Mouse (Mus musculus): Measurements from ENCODE around the gene Kmt5c. TPM values are rescaled to one million over a fixed set of nuclear protein-coding genes. Genes with fewer than 3 reads are reported as not detected.

The Kmt5c gene
- total RNA-seq (2014; fragmentation: Nextera tagmentation) (62.7 and 107 TPM in 2 replicates), total RNA-seq (2017) (58.5 and 74.7 TPM in 2 replicates)

GRCm38 (mm10) chr7:4739544-4740275 is at the start of gene Kmt5c:
Gene Kmt5c, plus strand, starts transcription at chr7:4740115.
- peak; percentile 82 for ATAC-seq (replicated peaks; ENCODE audit: poor library complexity, severe bottlenecking)

GRCm38 (mm10) chr7:4690387-4690786 is 49.5 kb upstream of the Kmt5c start, which contains the start of gene Brsk1:
Gene Brsk1, plus strand, starts transcription at chr7:4690604.
- ATAC-seq (replicated peaks; ENCODE audit: poor library complexity, severe bottlenecking): peak; percentile 37

- no peak for ATAC-seq (replicated peaks; ENCODE audit: poor library complexity, severe bottlenecking)
These were observed 48.8 kb upstream of the Kmt5c start for GRCm38 (mm10) chr7:4690951-4691653.

- no peak for ATAC-seq (replicated peaks; ENCODE audit: poor library complexity, severe bottlenecking)
These were observed 46.9 kb upstream of the Kmt5c start for GRCm38 (mm10) chr7:4693004-4693403.

- ATAC-seq (replicated peaks; ENCODE audit: poor library complexity, severe bottlenecking): no peak
These were observed 37.6 kb upstream of the Kmt5c start for GRCm38 (mm10) chr7:4702334-4702733.

- ATAC-seq (replicated peaks; ENCODE audit: poor library complexity, severe bottlenecking): no peak
These were observed 36.7 kb upstream of the Kmt5c start for GRCm38 (mm10) chr7:4703195-4703594.

- peak; percentile 65 for ATAC-seq (replicated peaks; ENCODE audit: poor library complexity, severe bottlenecking)
These were observed 34.8 kb upstream of the Kmt5c start for GRCm38 (mm10) chr7:4705098-4705497.

- no peak for ATAC-seq (replicated peaks; ENCODE audit: poor library complexity, severe bottlenecking)
These were observed 27.3 kb upstream of the Kmt5c start for GRCm38 (mm10) chr7:4712594-4712993.

- ATAC-seq (replicated peaks; ENCODE audit: poor library complexity, severe bottlenecking): 0 out of 2 replicates have a peak, but pooled peaks have one; percentile 26
These were observed 23.0 kb upstream of the Kmt5c start for GRCm38 (mm10) chr7:4716955-4717354.

- ATAC-seq (replicated peaks; ENCODE audit: poor library complexity, severe bottlenecking): no peak
These were observed 20.6 kb upstream of the Kmt5c start for GRCm38 (mm10) chr7:4719276-4719675.

GRCm38 (mm10) chr7:4723508-4723907 is 16.4 kb upstream of the Kmt5c start:
- ATAC-seq (replicated peaks; ENCODE audit: poor library complexity, severe bottlenecking): peak; percentile 26

GRCm38 (mm10) chr7:4724359-4724758 is 15.6 kb upstream of the Kmt5c start:
- peak; percentile 84 for ATAC-seq (replicated peaks; ENCODE audit: poor library complexity, severe bottlenecking)

- ATAC-seq (replicated peaks; ENCODE audit: poor library complexity, severe bottlenecking): peak; percentile 55
These were observed 14.7 kb upstream of the Kmt5c start, which contains the start of gene Tmem150b for GRCm38 (mm10) chr7:4725169-4725568. Gene Tmem150b, minus strand, starts transcription at chr7:4725249.

GRCm38 (mm10) chr7:4731090-4731489 is 8.8 kb upstream of the Kmt5c start:
- ATAC-seq (replicated peaks; ENCODE audit: poor library complexity, severe bottlenecking): peak; percentile 80

- no peak for ATAC-seq (replicated peaks; ENCODE audit: poor library complexity, severe bottlenecking)
These were observed 6.9 kb upstream of the Kmt5c start for GRCm38 (mm10) chr7:4732968-4733392.

GRCm38 (mm10) chr7:4739041-4739543 is 823 bp upstream of the Kmt5c start:
- ATAC-seq (replicated peaks; ENCODE audit: poor library complexity, severe bottlenecking): no peak

- ATAC-seq (replicated peaks; ENCODE audit: poor library complexity, severe bottlenecking): no peak
These were observed 403 bp downstream of the Kmt5c start for GRCm38 (mm10) chr7:4740309-4740727.

GRCm38 (mm10) chr7:4741151-4741550 is 1.2 kb downstream of the Kmt5c start:
- peak; percentile 64 for ATAC-seq (replicated peaks; ENCODE audit: poor library complexity, severe bottlenecking)

- no peak for ATAC-seq (replicated peaks; ENCODE audit: poor library complexity, severe bottlenecking)
These were observed 2.0 kb downstream of the Kmt5c start for GRCm38 (mm10) chr7:4741672-4742481.

- no peak for ATAC-seq (replicated peaks; ENCODE audit: poor library complexity, severe bottlenecking)
These were observed 2.5 kb downstream of the Kmt5c start for GRCm38 (mm10) chr7:4742482-4742819.
